Mouse (Mus musculus): ENCODE measurements around the gene Kif3c. TPM values are rescaled to one million over a fixed set of nuclear protein-coding genes. Genes with fewer than 3 reads are reported as not detected.

Gene Kif3c
- total and polyA plus RNA-seq, 3 experiments = 3.5 to 5.5 (median 4.8) TPM

DNA sequence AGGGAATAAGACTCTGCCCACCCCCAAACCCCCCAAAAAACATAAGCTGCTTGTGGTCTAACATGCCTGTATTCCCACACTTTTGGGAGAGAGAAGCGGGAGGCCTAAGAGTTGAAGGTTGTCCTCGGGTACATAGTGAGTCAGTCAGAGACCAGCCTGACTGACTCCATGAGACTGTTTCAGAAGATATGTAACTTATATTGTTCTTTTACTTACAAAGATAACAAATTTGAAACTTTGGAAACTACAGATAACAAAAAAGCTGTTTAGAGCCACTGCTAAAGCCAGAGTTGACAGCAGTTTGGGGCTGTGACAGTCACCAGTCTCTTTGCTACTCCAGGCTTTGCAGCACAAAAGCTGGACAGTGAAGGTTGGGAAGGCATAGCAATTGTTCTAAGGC is 39.7 kb upstream of the Kif3c start:
- TF ChIP-seq EP300 (IDR thresholded peaks at IDR 0.05; ENCODE audit: insufficient read depth, low read depth, low read length) (no peak), POLR2A (IDR thresholded peaks at IDR 0.05; ENCODE audit: insufficient read depth, low read depth, low read length) (no peak), CTCF (IDR thresholded peaks at IDR 0.05) (no peak)
- H3K27ac ChIP-seq = no peak overlapping the region
- H3K79me2 ChIP-seq (replicated peaks; ENCODE audit: control insufficient read depth, insufficient read depth, low read length) = no peaks in the 10 kb centered on the region
- no peak overlapping the region for H3K4me3 ChIP-seq
- no peaks in the 10 kb centered on the region for H3K27me3 ChIP-seq (ENCODE audit: control insufficient read depth, insufficient read depth, low read length)
- WGBS = 71% methylated on average over 2 of the region's 2 CpGs
- intact Hi-C loops (cut with DNase I) = no loop called here
- no peak overlapping the region for H3K9ac ChIP-seq (ENCODE audit: low read depth, low read length)
- H3K4me1 ChIP-seq (ENCODE audit: control insufficient read depth, insufficient read depth, low read length) = no peaks in the 10 kb centered on the region
- H3K36me3 ChIP-seq (ENCODE audit: control insufficient read depth, insufficient read depth, low read length) = no peaks in the 10 kb centered on the region
- DNase-seq = no peak

DNA sequence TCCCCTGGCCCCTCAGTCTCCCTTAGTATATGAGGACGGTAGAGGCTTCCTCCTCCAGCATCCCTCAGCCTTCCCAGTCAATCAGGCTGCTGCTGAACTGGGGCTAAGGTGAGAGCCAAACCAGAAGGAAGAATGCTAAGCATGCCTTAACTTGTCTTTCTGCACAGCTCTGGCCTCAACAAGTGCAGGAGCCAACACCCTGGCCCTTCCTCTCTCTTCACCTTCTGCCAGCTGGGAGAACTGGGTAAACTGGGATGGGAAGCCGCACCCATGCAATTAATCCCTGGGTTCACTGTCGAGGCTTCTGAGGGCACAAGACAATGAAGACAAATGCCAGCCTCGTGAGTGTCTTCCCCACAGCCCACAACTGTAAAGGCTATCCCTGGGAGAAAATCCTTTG is 35.3 kb upstream of the Kif3c start:
- no peak overlapping the region for H3K9ac ChIP-seq (ENCODE audit: low read depth, low read length)
- no peaks in the 10 kb centered on the region for H3K36me3 ChIP-seq (ENCODE audit: control insufficient read depth, insufficient read depth, low read length)
- TF ChIP-seq EP300 (IDR thresholded peaks at IDR 0.05; ENCODE audit: insufficient read depth, low read depth, low read length) (no peak), CTCF (IDR thresholded peaks at IDR 0.05) (no peak), POLR2A (IDR thresholded peaks at IDR 0.05; ENCODE audit: insufficient read depth, low read depth, low read length) (no peak)
- H3K79me2 ChIP-seq (replicated peaks; ENCODE audit: control insufficient read depth, insufficient read depth, low read length) = no peaks in the 10 kb centered on the region
- H3K4me3 ChIP-seq = no peak overlapping the region
- WGBS = 68% methylated on average over 4 of the region's 4 CpGs
- intact Hi-C loops (cut with DNase I) = no loop called here
- no peaks in the 10 kb centered on the region for H3K4me1 ChIP-seq (ENCODE audit: control insufficient read depth, insufficient read depth, low read length)
- H3K27me3 ChIP-seq (ENCODE audit: control insufficient read depth, insufficient read depth, low read length) = no peaks in the 10 kb centered on the region
- no peak for DNase-seq
- no peak overlapping the region for H3K27ac ChIP-seq

DNA sequence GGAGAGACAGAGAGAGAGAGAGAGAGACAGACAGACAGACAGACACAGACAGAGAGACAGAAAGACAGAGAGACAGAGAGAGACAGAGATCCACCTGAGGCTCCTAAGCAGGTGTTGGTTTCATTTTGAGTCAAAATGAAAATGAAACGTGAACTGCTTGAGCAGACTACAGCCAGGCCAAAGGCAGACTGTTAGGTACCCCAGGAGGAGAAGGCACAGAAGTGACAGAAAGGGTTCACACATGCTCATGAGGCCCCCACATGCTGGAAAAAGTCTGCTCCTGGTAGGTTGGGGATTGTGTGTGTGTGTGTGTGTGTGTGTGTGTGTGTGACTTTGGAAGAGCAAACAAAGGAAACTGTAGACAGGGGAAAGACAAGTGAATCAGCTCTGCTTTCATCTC is 26.0 kb upstream of the Kif3c start:
- no peak overlapping the region for H3K9ac ChIP-seq (ENCODE audit: low read depth, low read length)
- H3K4me1 ChIP-seq (ENCODE audit: control insufficient read depth, insufficient read depth, low read length) = no peaks in the 10 kb centered on the region
- H3K4me3 ChIP-seq = no peak overlapping the region
- H3K27me3 ChIP-seq (ENCODE audit: control insufficient read depth, insufficient read depth, low read length) = no peaks in the 10 kb centered on the region
- intact Hi-C loops (cut with DNase I) = no loop called here
- H3K79me2 ChIP-seq (replicated peaks; ENCODE audit: control insufficient read depth, insufficient read depth, low read length) = no peaks in the 10 kb centered on the region
- DNase-seq = no peak
- TF ChIP-seq EP300 (IDR thresholded peaks at IDR 0.05; ENCODE audit: insufficient read depth, low read depth, low read length) (no peak), POLR2A (IDR thresholded peaks at IDR 0.05; ENCODE audit: insufficient read depth, low read depth, low read length) (no peak), CTCF (IDR thresholded peaks at IDR 0.05) (no peak)
- no peaks in the 10 kb centered on the region for H3K36me3 ChIP-seq (ENCODE audit: control insufficient read depth, insufficient read depth, low read length)
- 74% methylated on average over 1 of the region's 1 CpGs for WGBS
- H3K27ac ChIP-seq = no peak overlapping the region

DNA sequence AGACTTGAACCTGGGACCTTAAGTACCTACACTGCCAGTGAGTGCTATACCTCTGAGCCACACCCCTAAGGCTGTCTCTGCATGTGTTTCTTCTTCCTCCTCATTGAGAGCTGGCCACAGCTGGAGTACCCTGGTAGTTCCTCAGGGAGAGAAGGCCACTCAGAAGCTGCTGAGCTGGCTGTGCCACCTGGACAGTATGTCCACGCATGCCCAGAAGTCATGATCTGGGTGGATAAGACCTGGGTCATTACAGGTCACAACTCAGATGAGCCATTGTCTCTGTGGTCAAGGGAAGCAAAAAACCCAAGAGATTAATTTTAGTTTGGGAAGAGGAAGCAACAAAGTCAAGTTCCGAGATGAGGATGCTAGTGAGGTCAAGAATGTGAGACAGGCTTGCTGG is 20.8 kb upstream of the Kif3c start:
- no peaks in the 10 kb centered on the region for H3K27me3 ChIP-seq (ENCODE audit: control insufficient read depth, insufficient read depth, low read length)
- no peak for DNase-seq
- intact Hi-C loops (cut with DNase I) = no loop called here
- H3K36me3 ChIP-seq (ENCODE audit: control insufficient read depth, insufficient read depth, low read length) = no peaks in the 10 kb centered on the region
- H3K9ac ChIP-seq (ENCODE audit: low read depth, low read length) = no peak overlapping the region
- no peak overlapping the region for H3K4me3 ChIP-seq
- TF ChIP-seq POLR2A (IDR thresholded peaks at IDR 0.05; ENCODE audit: insufficient read depth, low read depth, low read length) (no peak), EP300 (IDR thresholded peaks at IDR 0.05; ENCODE audit: insufficient read depth, low read depth, low read length) (no peak), CTCF (IDR thresholded peaks at IDR 0.05) (no peak)
- H3K79me2 ChIP-seq (replicated peaks; ENCODE audit: control insufficient read depth, insufficient read depth, low read length) = no peaks in the 10 kb centered on the region
- H3K27ac ChIP-seq = no peak overlapping the region
- H3K4me1 ChIP-seq (ENCODE audit: control insufficient read depth, insufficient read depth, low read length) = no peaks in the 10 kb centered on the region
- WGBS = 63% methylated on average over 2 of the region's 2 CpGs

DNA sequence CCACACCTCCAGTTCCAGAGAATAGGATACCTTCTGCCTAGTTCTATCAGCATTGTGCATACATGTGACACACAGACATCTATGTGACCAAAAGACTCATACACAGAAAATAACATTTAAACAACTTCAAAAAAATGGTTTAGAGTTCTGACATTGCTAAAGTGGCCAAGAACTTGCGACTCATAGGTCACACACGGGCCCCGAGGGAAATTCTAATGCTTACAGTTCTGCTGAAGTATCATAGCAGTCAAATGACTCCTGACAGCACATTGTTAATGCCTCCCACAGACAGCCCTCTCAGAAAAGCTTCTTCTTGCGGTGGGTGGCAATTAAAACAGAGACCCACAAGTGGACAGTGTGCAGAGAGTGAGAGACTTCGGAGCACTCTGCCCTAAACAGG is 19.9 kb upstream of the Kif3c start:
- 81% methylated on average over 5 of the region's 5 CpGs for WGBS
- Histone ChIP-seq H3K27me3 (ENCODE audit: control insufficient read depth, insufficient read depth, low read length) (no peaks in the 10 kb centered on the region), H3K4me3 (no peak overlapping the region)

DNA sequence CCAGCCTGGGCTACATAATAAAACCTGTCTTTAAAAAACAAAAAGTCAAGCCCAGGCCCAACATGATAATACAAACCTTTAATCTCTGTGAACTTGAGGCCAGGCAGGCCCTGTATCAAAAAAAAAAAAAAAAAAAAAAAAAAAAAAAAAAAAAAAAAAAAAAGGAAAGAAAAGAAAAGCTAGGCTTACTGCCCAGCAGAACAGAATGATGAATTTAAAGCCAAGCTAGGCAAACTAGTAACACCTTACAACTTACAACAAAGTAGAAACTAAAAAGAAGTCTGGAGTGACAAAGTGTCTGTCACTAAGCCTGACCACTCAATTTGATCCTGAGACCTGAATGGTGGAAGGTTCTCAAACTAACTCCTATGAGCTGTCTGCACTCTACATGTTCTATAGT is 17.2 kb upstream of the Kif3c start:
- no peak overlapping the region for H3K27ac ChIP-seq
- intact Hi-C loops (cut with DNase I) = no loop called here
- no peak overlapping the region for H3K4me3 ChIP-seq
- no peak for DNase-seq
- H3K79me2 ChIP-seq (replicated peaks; ENCODE audit: control insufficient read depth, insufficient read depth, low read length) = no peaks in the 10 kb centered on the region
- H3K4me1 ChIP-seq (ENCODE audit: control insufficient read depth, insufficient read depth, low read length) = no peaks in the 10 kb centered on the region
- H3K9ac ChIP-seq (ENCODE audit: low read depth, low read length) = no peak overlapping the region
- TF ChIP-seq POLR2A (IDR thresholded peaks at IDR 0.05; ENCODE audit: insufficient read depth, low read depth, low read length) (no peak), EP300 (IDR thresholded peaks at IDR 0.05; ENCODE audit: insufficient read depth, low read depth, low read length) (no peak), CTCF (IDR thresholded peaks at IDR 0.05) (no peak)
- H3K27me3 ChIP-seq (ENCODE audit: control insufficient read depth, insufficient read depth, low read length) = no peaks in the 10 kb centered on the region
- no peaks in the 10 kb centered on the region for H3K36me3 ChIP-seq (ENCODE audit: control insufficient read depth, insufficient read depth, low read length)

More for the DNA sequence above, 19.9 kb upstream of the Kif3c start:
- Histone ChIP-seq H3K79me2 (replicated peaks; ENCODE audit: control insufficient read depth, insufficient read depth, low read length) (no peaks in the 10 kb centered on the region), H3K9ac (ENCODE audit: low read depth, low read length) (no peak overlapping the region), H3K27ac (no peak overlapping the region), H3K36me3 (ENCODE audit: control insufficient read depth, insufficient read depth, low read length) (no peaks in the 10 kb centered on the region), H3K4me1 (ENCODE audit: control insufficient read depth, insufficient read depth, low read length) (no peaks in the 10 kb centered on the region)
- intact Hi-C loops (cut with DNase I) = no loop called here
- TF ChIP-seq EP300 (IDR thresholded peaks at IDR 0.05; ENCODE audit: insufficient read depth, low read depth, low read length) (no peak), POLR2A (IDR thresholded peaks at IDR 0.05; ENCODE audit: insufficient read depth, low read depth, low read length) (no peak), CTCF (IDR thresholded peaks at IDR 0.05) (no peak)
- no peak for DNase-seq

All from heart, adult 2 months (tissue).